Mouse (Mus musculus): ENCODE data around the gene Ankrd26. TPM values are rescaled to one million over a fixed set of nuclear protein-coding genes. Genes with fewer than 3 reads are reported as not detected.
"Not testable (repeated sequence)": the region's sequence is repeated elsewhere in the genome, so short reads cannot be mapped to it uniquely, and the experiment has no call there.

Gene Ankrd26
- polyA plus RNA-seq, 1 experiment from 2014 or later, result 13.0 TPM

GRCm38 (mm10) chr6:118567816-118568215, 5.8 kb upstream of the Ankrd26 start:
- H3K27me3 ChIP-seq (replicated peaks), result no peaks in the 10 kb centered on the region
- H3K9me3 ChIP-seq, result no peaks in the 10 kb centered on the region
- H3K9ac ChIP-seq, result no peak overlapping the region
- no peak for ATAC-seq (ENCODE audit: insufficient read depth, low FRiP score, low read depth)
- H3K4me1 ChIP-seq, result no peaks in the 10 kb centered on the region
- H3K27ac ChIP-seq, result no peak overlapping the region
- H3K36me3 ChIP-seq, result no peaks in the 10 kb centered on the region
- no peak overlapping the region for H3K4me3 ChIP-seq (replicated peaks)
- 89% methylated on average over 3 of the region's 3 CpGs for WGBS
- no peak overlapping the region for H3K4me2 ChIP-seq

- Histone ChIP-seq H3K27ac (no peak overlapping the region), H3K36me3 (peaks cover 3% of the 10 kb centered on the region; the same call in 1 of the 2 replicates), H3K9me3 (no peaks in the 10 kb centered on the region), H3K4me2 (peak overlapping the region; percentile 82), H3K27me3 (replicated peaks) (no peaks in the 10 kb centered on the region), H3K4me3 (replicated peaks) (peak overlapping the region; percentile 73), H3K4me1 (no peaks in the 10 kb centered on the region), H3K9ac (peak overlapping the region; percentile 66; the same call in 1 of the 2 replicates)
- WGBS, result 73% methylated on average over 8 of the region's 8 CpGs
- ATAC-seq (ENCODE audit: insufficient read depth, low FRiP score, low read depth), result no peak
Observed at GRCm38 (mm10) chr6:118561225-118561624, 801 bp downstream of the Ankrd26 start.

- H3K9me3 ChIP-seq, result no peaks in the 10 kb centered on the region
- H3K27me3 ChIP-seq (replicated peaks), result no peaks in the 10 kb centered on the region
- no peak overlapping the region for H3K9ac ChIP-seq
- H3K4me2 ChIP-seq, result no peak overlapping the region
- WGBS, result 84% methylated on average over 4 of the region's 4 CpGs
- no peak for ATAC-seq (ENCODE audit: insufficient read depth, low FRiP score, low read depth)
- no peak overlapping the region for H3K4me3 ChIP-seq (replicated peaks)
- H3K4me1 ChIP-seq, result no peaks in the 10 kb centered on the region
- no peak overlapping the region for H3K27ac ChIP-seq
- peaks cover 12% of the 10 kb centered on the region for H3K36me3 ChIP-seq
Observed at GRCm38 (mm10) chr6:118538627-118539026, 23.4 kb downstream of the Ankrd26 start.

- H3K36me3 ChIP-seq, result peaks cover 16% of the 10 kb centered on the region
- H3K27me3 ChIP-seq (replicated peaks); H3K4me2 ChIP-seq; H3K4me1 ChIP-seq; H3K9me3 ChIP-seq; H3K9ac ChIP-seq; ATAC-seq (ENCODE audit: insufficient read depth, low FRiP score, low read depth); H3K4me3 ChIP-seq (replicated peaks); H3K27ac ChIP-seq: not testable (repeated sequence)
Observed at GRCm38 (mm10) chr6:118537201-118537600, 24.8 kb downstream of the Ankrd26 start.

- WGBS, result 88% methylated on average over 10 of the region's 10 CpGs
- H3K27ac ChIP-seq, result no peak overlapping the region
- no peak overlapping the region for H3K9ac ChIP-seq
- H3K4me2 ChIP-seq, result no peak overlapping the region
- H3K27me3 ChIP-seq (replicated peaks), result no peaks in the 10 kb centered on the region
- no peak overlapping the region for H3K4me3 ChIP-seq (replicated peaks)
- no peaks in the 10 kb centered on the region for H3K4me1 ChIP-seq
- peaks cover 31% of the 10 kb centered on the region for H3K36me3 ChIP-seq
- H3K9me3 ChIP-seq, result no peaks in the 10 kb centered on the region
- ATAC-seq (ENCODE audit: insufficient read depth, low FRiP score, low read depth), result no peak
Observed at GRCm38 (mm10) chr6:118535321-118535720, 26.7 kb downstream of the Ankrd26 start.

GRCm38 (mm10) chr6:118533381-118533780, 28.6 kb downstream of the Ankrd26 start:
- no peak overlapping the region for H3K9ac ChIP-seq
- H3K4me1 ChIP-seq, result no peaks in the 10 kb centered on the region
- no peaks in the 10 kb centered on the region for H3K27me3 ChIP-seq (replicated peaks)
- H3K27ac ChIP-seq, result no peak overlapping the region
- ATAC-seq (ENCODE audit: insufficient read depth, low FRiP score, low read depth), result no peak
- WGBS, result 82% methylated on average over 9 of the region's 9 CpGs
- no peak overlapping the region for H3K4me3 ChIP-seq (replicated peaks)
- H3K36me3 ChIP-seq, result peaks cover 33% of the 10 kb centered on the region
- H3K4me2 ChIP-seq, result no peak overlapping the region
- H3K9me3 ChIP-seq, result no peaks in the 10 kb centered on the region

- 85% methylated on average over 7 of the region's 7 CpGs for WGBS
- Histone ChIP-seq H3K4me1 (no peaks in the 10 kb centered on the region), H3K9me3 (no peaks in the 10 kb centered on the region), H3K27ac (no peak overlapping the region), H3K27me3 (replicated peaks) (no peaks in the 10 kb centered on the region), H3K4me3 (replicated peaks) (no peak overlapping the region), H3K36me3 (peaks cover 21% of the 10 kb centered on the region), H3K4me2 (no peak overlapping the region), H3K9ac (no peak overlapping the region)
- ATAC-seq (ENCODE audit: insufficient read depth, low FRiP score, low read depth), result no peak
Observed at GRCm38 (mm10) chr6:118520668-118521067, 41.4 kb downstream of the Ankrd26 start.

GRCm38 (mm10) chr6:118513335-118514012, 48.6 kb downstream of the Ankrd26 start:
- 89% methylated on average over 12 of the region's 12 CpGs for WGBS
- ATAC-seq (ENCODE audit: insufficient read depth, low FRiP score, low read depth), result no peak
- Histone ChIP-seq H3K36me3 (peaks cover 19% of the 10 kb centered on the region; the same call in 1 of the 2 replicates), H3K4me2 (no peak overlapping the region), H3K4me3 (replicated peaks) (no peak overlapping the region), H3K27me3 (replicated peaks) (no peaks in the 10 kb centered on the region), H3K9me3 (no peaks in the 10 kb centered on the region), H3K4me1 (no peaks in the 10 kb centered on the region), H3K27ac (no peak overlapping the region), H3K9ac (no peak overlapping the region)

GRCm38 (mm10) chr6:118499010-118499409, 63.0 kb downstream of the Ankrd26 start:
- no peak overlapping the region for H3K4me3 ChIP-seq (replicated peaks)
- no peaks in the 10 kb centered on the region; the same call in 1 of the 2 replicates for H3K36me3 ChIP-seq
- H3K4me2 ChIP-seq, result no peak overlapping the region
- no peaks in the 10 kb centered on the region for H3K9me3 ChIP-seq
- WGBS, result 83% methylated on average over 7 of the region's 7 CpGs
- no peaks in the 10 kb centered on the region for H3K4me1 ChIP-seq
- H3K27ac ChIP-seq, result no peak overlapping the region
- no peak for ATAC-seq (ENCODE audit: insufficient read depth, low FRiP score, low read depth)
- no peaks in the 10 kb centered on the region for H3K27me3 ChIP-seq (replicated peaks)
- H3K9ac ChIP-seq, result no peak overlapping the region

GRCm38 (mm10) chr6:118482125-118482524, 79.9 kb downstream of the Ankrd26 start:
- Histone ChIP-seq H3K4me2 (no peak overlapping the region), H3K4me3 (replicated peaks) (no peak overlapping the region), H3K4me1 (no peaks in the 10 kb centered on the region), H3K9ac (no peak overlapping the region), H3K36me3 (no peaks in the 10 kb centered on the region), H3K9me3 (no peaks in the 10 kb centered on the region), H3K27me3 (replicated peaks) (no peaks in the 10 kb centered on the region), H3K27ac (no peak overlapping the region)
- 81% methylated on average over 1 of the region's 1 CpGs for WGBS
- ATAC-seq (ENCODE audit: insufficient read depth, low FRiP score, low read depth), result no peak

GRCm38 (mm10) chr6:118478957-118479708, 82.9 kb downstream of the Ankrd26 start, which contains the start of gene Zfp9:
Gene Zfp9 (minus strand): TSS chr6:118479320.
- peak within 1 kb of the TSS; percentile 48 for H3K9ac ChIP-seq
- peak within 1 kb of the TSS; percentile 59 for H3K4me3 ChIP-seq (replicated peaks)
- no peaks in the 10 kb centered on the region for H3K36me3 ChIP-seq
- H3K4me1 ChIP-seq, result no peaks in the 10 kb centered on the region
- ATAC-seq (ENCODE audit: insufficient read depth, low FRiP score, low read depth), result peak; percentile 87
- H3K9me3 ChIP-seq, result no peaks in the 10 kb centered on the region
- no peaks in the 10 kb centered on the region for H3K27me3 ChIP-seq (replicated peaks)
- WGBS, result under 1% methylated on average over 32 of the region's 57 CpGs
- H3K27ac ChIP-seq, result peak within 1 kb of the TSS; percentile 87
- peak within 1 kb of the TSS; percentile 76 for H3K4me2 ChIP-seq
